Mouse (Mus musculus) lung, adult 2 months (tissue): ENCODE measurements around the gene 1700122O11Rik. TPM values are rescaled to one million over a fixed set of nuclear protein-coding genes. Genes with fewer than 3 reads are reported as not detected.
A peak's percentile ranks its signal among the peaks of the same experiment; 100 is the strongest.

ENCODE experiments used
- DNase-seq: peaks from one replicate; pipeline ENCODE4 v3.0.0; 2022
- H3K4me1 ChIP-seq: fragments of 200-500 bp; 2 replicates; pipeline ENCODE4 v1.6.1; 2011; ENCODE audit warnings: low read length; ENCODE audit not compliant: control insufficient read depth, insufficient read depth
- H3K4me3 ChIP-seq: fragments of 200-500 bp; replicated peaks from 2 replicates; pipeline ENCODE3; 2011; ENCODE audit warnings: low read depth, mild to moderate bottlenecking, control low read depth, low read length; ENCODE audit errors: extremely low read depth
- CTCF ChIP-seq: fragments of 200-500 bp; IDR thresholded peaks from 2 replicates; pipeline ENCODE4 v1.5.1; 2011; ENCODE audit warnings: mild to moderate bottlenecking, low read length, control low read depth; ENCODE audit not compliant: insufficient read depth
- POLR2A ChIP-seq: fragments of 200-500 bp; IDR thresholded peaks from 2 replicates; pipeline ENCODE4 v1.6.1; 2011; ENCODE audit warnings: low read depth, mild to moderate bottlenecking, control low read depth, low read length, borderline replicate concordance; ENCODE audit errors: extremely low read depth
- WGBS: fragments of 180-500 bp; shearing (Covaris S2); methylation state at CpG from one replicate; pipeline ENCODE4 v1.1.7; 2018; 5-methylcytosine and 5-hydroxymethylcytosine counted together
- polyA plus RNA-seq: library from polyadenylated mRNA; depleted of rRNA; stranded (reverse); fragments of >200 nt; gene quantifications from 2 replicates; pipeline ENCODE4 v1.2.3, GENCODE M21; 2012

The 1700122O11Rik gene
- polyA plus RNA-seq, 1 experiment: not detected

- WGBS: 70% methylated on average over 10 of the region's 10 CpGs
- TF ChIP-seq CTCF: no peak
- TF ChIP-seq POLR2A: no peak
Observed at GRCm38 (mm10) chr17:48052338-48053067, 14.4 kb upstream of the 1700122O11Rik start.

GRCm38 (mm10) chr17:48051638-48052337 is 13.7 kb upstream of the 1700122O11Rik start:
- peak; percentile 28; the same call in 1 of the 2 replicates for TF ChIP-seq CTCF
- no peak for TF ChIP-seq POLR2A
- peak; percentile 64 for DNase-seq
- Histone ChIP-seq H3K4me1 (no peaks in the 10 kb centered on the region), H3K4me3 (no peak overlapping the region)
- 38% methylated on average over 5 of the region's 5 CpGs for WGBS

More at GRCm38 (mm10) chr17:48052338-48053067, 14.4 kb upstream of the 1700122O11Rik start:
- no peak overlapping the region for H3K4me3 ChIP-seq
- no peaks in the 10 kb centered on the region for H3K4me1 ChIP-seq
- no peak for DNase-seq

GRCm38 (mm10) chr17:48045631-48046030 is 7.5 kb upstream of the 1700122O11Rik start:
- peak; percentile 76 for DNase-seq
- TF ChIP-seq CTCF (peak; percentile 29; the same call in 1 of the 2 replicates), POLR2A (no peak)
- H3K4me3 ChIP-seq: no peak overlapping the region
- WGBS: 32% methylated on average over 4 of the region's 4 CpGs
- no peaks in the 10 kb centered on the region for H3K4me1 ChIP-seq

- no peak for TF ChIP-seq POLR2A
- no peak for TF ChIP-seq CTCF
- H3K4me1 ChIP-seq: no peaks in the 10 kb centered on the region; the same call in 1 of the 2 replicates
- DNase-seq: no peak
- no peak overlapping the region for H3K4me3 ChIP-seq
- WGBS: 71% methylated on average over 5 of the region's 5 CpGs
Observed at GRCm38 (mm10) chr17:48043154-48043880, 5.2 kb upstream of the 1700122O11Rik start.

GRCm38 (mm10) chr17:48041351-48042287 is 3.5 kb upstream of the 1700122O11Rik start:
- no peak for TF ChIP-seq CTCF
- peak; percentile 59; the same call in 1 of the 2 replicates for TF ChIP-seq POLR2A
- Histone ChIP-seq H3K4me3 (peak overlapping the region; percentile 49), H3K4me1 (no peaks in the 10 kb centered on the region; the same call in 1 of the 2 replicates)
- DNase-seq: peak; percentile 62
- 15% methylated on average over 29 of the region's 29 CpGs for WGBS

GRCm38 (mm10) chr17:48039232-48039866 is 1.3 kb upstream of the 1700122O11Rik start:
- TF ChIP-seq POLR2A (peak; percentile 74; the same call in 1 of the 2 replicates), CTCF (no peak)
- H3K4me3 ChIP-seq: peak overlapping the region; percentile 38
- H3K4me1 ChIP-seq: no peaks in the 10 kb centered on the region; the same call in 1 of the 2 replicates
- 13% methylated on average over 14 of the region's 14 CpGs for WGBS
- DNase-seq: peak; percentile 61

- no peak for DNase-seq
- no peak overlapping the region for H3K4me3 ChIP-seq
- 74% methylated on average over 3 of the region's 3 CpGs for WGBS
- TF ChIP-seq POLR2A (no peak), CTCF (no peak)
- H3K4me1 ChIP-seq: no peaks in the 10 kb centered on the region; the same call in 1 of the 2 replicates
Observed at GRCm38 (mm10) chr17:48036921-48037320, 1.2 kb downstream of the 1700122O11Rik start.
